Mouse (Mus musculus): ENCODE results near the gene Kif1b. TPM values are rescaled to one million over a fixed set of nuclear protein-coding genes. Genes with fewer than 3 reads are reported as not detected.
A peak's percentile ranks its signal among the peaks of the same experiment; 100 is the strongest.
"Not testable (repeated sequence)": the region's sequence is repeated elsewhere in the genome, so short reads cannot be mapped to it uniquely, and the experiment has no call there.

Gene Kif1b
- polyA plus RNA-seq, 1 experiment = 43.8 TPM

DNA sequence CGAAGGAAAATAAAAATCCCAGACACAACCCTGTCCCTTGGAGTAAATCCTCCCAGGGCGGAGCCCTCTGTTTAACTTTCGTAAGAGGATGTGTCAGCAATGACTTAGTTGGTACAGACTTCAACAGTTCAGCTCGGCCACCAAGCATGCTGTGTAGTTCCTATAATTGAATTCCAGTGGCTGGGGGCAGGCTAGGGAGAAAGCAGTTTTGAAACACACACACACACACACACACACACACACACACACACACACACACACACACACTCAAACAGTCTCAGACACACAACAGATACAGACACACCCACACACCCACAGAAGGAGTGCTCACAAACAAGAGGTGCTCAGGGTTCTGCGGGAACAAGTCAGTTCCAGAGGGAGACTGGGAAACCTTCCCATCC lies 135.9 kb downstream of the Kif1b start:
- WGBS = 33% methylated on average over 5 of the region's 5 CpGs
- Histone ChIP-seq H3K4me1 (ENCODE audit: control insufficient read depth, insufficient read depth, low read length) (peaks cover 4% of the 10 kb centered on the region), H3K4me3 (replicated peaks; ENCODE audit: extremely low read depth, low read depth, low read length) (no peak overlapping the region)
- peak; percentile 41 for DNase-seq
- TF ChIP-seq POLR2A (IDR thresholded peaks at IDR 0.05; ENCODE audit: borderline replicate concordance, extremely low read depth, low read depth, low read length) (no peak), CTCF (IDR thresholded peaks at IDR 0.05; ENCODE audit: insufficient read depth, low read length) (no peak)

DNA sequence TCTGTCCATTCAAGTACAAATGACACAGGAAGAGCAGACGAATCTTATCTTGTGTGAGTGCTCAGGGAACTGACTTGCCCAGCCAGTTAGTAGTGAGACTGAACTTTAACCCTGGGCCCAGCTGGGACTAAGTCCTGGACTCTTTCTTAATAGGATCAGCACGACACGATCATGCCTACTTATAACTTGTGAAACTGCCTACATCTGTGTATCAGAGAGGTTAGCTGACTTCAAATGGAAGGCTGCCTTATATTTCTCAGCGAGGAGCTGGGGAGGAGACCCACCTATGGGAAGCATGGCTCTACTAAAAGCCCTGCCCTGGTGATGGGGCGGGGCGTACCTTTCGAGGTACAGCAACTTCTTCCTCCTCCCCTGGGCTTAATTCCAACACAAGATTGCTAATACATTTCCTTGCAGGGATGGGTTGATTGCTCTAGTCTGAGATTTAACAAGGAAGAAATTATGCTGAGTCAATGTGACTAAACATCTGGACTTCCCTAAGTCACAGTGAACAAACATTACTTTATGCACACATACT lies 137.0 kb downstream of the Kif1b start:
- TF ChIP-seq CTCF (IDR thresholded peaks at IDR 0.05; ENCODE audit: insufficient read depth, low read length) (no peak), POLR2A (IDR thresholded peaks at IDR 0.05; ENCODE audit: borderline replicate concordance, extremely low read depth, low read depth, low read length) (no peak)
- 36% methylated on average over 7 of the region's 7 CpGs for WGBS
- no peak overlapping the region for H3K4me3 ChIP-seq (replicated peaks; ENCODE audit: extremely low read depth, low read depth, low read length)
- H3K4me1 ChIP-seq (ENCODE audit: control insufficient read depth, insufficient read depth, low read length) = peaks cover 4% of the 10 kb centered on the region
- DNase-seq = peak; percentile 49

DNA sequence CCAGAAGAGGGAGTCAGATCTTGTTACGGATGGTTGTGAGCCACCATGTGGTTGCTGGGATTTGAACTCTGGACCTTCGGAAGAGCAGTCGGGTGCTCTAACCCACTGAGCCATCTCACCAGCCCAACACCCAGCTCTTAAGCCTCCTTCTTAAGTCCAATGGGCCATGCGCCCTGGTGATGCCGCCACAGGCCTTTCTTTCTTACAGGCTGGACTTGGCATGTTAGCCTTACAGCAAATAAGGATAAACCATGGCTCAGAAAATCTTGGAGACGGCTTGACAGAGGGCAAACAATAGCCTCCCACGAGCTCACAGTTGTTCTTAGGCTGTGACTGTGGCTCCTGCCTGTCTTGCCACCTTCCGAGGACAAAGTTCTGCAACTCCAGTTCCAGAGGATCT lies 137.6 kb downstream of the Kif1b start:
- DNase-seq; H3K4me3 ChIP-seq (replicated peaks; ENCODE audit: extremely low read depth, low read depth, low read length); H3K4me1 ChIP-seq (ENCODE audit: control insufficient read depth, insufficient read depth, low read length): not testable (repeated sequence)
- WGBS = 69% methylated on average over 7 of the region's 8 CpGs

DNA sequence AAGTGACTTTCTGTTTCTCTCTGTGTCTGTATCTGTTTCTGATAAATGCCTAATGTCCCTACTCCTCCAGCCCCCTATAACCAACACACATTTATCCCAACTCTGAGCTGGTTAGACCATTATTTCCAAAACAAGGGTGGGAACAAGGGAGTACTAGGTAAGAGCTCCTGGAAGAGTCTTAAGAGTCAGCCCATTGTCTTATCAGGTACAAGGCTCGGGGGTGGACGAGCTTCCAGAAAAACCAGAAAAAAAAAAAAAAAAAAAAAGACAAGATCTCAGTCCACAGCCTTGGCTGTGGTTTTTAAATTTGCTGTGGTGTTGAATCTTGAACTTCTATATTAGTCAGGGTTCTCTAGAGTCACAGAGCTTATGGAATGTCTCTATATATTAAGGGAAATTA lies 139.5 kb downstream of the Kif1b start:
- no peak for DNase-seq
- TF ChIP-seq POLR2A (IDR thresholded peaks at IDR 0.05; ENCODE audit: borderline replicate concordance, extremely low read depth, low read depth, low read length) (no peak), CTCF (IDR thresholded peaks at IDR 0.05; ENCODE audit: insufficient read depth, low read length) (no peak)
- peaks cover 4% of the 10 kb centered on the region for H3K4me1 ChIP-seq (ENCODE audit: control insufficient read depth, insufficient read depth, low read length)
- no peak overlapping the region for H3K4me3 ChIP-seq (replicated peaks; ENCODE audit: extremely low read depth, low read depth, low read length)
- 54% methylated on average over 2 of the region's 2 CpGs for WGBS

DNA sequence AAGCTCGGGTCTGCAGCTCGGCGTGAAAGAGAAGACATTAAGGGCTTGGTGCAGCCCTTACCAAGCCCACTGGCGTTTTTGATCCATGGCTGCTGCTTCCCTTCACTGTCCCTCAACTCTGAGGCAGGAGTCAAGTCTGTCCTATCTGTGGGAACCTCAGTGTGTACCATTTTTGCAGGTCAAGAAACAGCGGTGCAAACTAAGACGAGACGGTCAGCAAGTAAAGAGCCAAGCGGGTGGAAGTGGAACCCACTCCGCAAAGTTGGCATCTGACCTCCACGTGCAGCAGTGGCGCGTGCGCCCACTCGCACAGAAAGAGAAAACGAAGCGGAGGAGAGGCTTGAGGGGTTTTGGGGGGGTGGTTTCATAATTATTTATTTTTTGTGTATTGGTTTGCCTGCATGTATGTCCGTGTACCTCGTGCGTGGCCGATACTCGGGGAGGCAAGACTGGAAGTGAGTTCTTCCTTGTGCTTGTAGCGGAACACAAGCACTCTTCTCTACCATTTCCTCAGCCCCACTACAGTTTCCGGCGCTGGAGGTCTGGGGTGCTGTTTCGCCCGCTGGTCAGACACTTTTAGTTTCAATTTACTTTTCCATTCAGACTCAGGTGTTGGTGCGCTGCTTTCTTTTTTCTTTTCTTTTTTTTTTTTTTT lies 140.4 kb downstream of the Kif1b start:
- peak overlapping the region; percentile 80 for H3K4me3 ChIP-seq (replicated peaks; ENCODE audit: extremely low read depth, low read depth, low read length)
- peaks cover 4% of the 10 kb centered on the region for H3K4me1 ChIP-seq (ENCODE audit: control insufficient read depth, insufficient read depth, low read length)
- WGBS = 0% methylated on average over 27 of the region's 27 CpGs
- TF ChIP-seq CTCF (IDR thresholded peaks at IDR 0.05; ENCODE audit: insufficient read depth, low read length) = no peak
- TF ChIP-seq POLR2A (IDR thresholded peaks at IDR 0.05; ENCODE audit: borderline replicate concordance, extremely low read depth, low read depth, low read length) = peak; percentile 53; the same call in 1 of the 2 replicates
- DNase-seq = no peak

DNA sequence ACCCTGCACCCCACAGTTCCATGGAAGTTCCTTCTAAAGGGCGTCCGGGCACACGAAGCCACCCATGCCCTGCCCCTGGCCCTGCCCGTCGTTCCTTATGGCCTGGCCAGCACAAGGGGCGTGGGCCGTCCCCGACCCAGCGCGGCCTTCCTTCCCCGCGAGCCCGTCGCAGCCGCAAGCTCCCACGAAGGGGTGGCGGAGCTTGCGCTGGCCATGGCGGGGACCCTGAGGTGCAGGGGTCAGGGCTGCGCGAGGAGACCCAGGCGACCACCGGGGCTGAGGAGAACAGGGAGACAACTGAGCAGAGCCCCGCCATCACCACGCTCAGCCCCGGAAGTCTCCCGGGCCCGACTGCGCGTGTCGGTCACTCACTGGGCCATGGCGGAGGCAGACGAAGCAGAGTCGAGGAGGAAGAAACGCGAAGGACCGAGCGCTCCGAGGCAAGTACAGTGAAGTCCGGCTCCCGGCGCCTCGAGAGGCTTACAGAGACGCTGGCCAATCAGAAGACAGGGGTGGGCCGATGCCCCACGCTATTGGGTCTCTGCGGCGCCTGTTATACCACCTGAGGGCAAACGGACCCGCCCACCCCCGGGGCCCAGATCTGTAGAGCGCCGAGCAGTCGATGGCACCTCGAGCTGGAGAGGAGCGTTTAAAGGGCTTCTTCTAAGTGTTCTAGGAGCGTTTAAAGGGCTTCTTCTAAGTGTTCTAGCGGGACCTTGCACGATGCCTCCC lies 141.1 kb downstream of the Kif1b start, which contains the start of gene Pgd:
TSS of gene Pgd (minus strand) at position 557 of the 732 bp plus-strand sequence.
- peak; percentile 89 for TF ChIP-seq POLR2A (IDR thresholded peaks at IDR 0.05; ENCODE audit: borderline replicate concordance, extremely low read depth, low read depth, low read length)
- TF ChIP-seq CTCF (IDR thresholded peaks at IDR 0.05; ENCODE audit: insufficient read depth, low read length) = no peak
- DNase-seq = peak; percentile 94
- Histone ChIP-seq H3K4me1 (ENCODE audit: control insufficient read depth, insufficient read depth, low read length) (peaks cover 4% of the 10 kb centered on the region), H3K4me3 (replicated peaks; ENCODE audit: extremely low read depth, low read depth, low read length) (peak within 1 kb of the TSS; percentile 80)
- under 1% methylated on average over 59 of the region's 59 CpGs for WGBS

DNA sequence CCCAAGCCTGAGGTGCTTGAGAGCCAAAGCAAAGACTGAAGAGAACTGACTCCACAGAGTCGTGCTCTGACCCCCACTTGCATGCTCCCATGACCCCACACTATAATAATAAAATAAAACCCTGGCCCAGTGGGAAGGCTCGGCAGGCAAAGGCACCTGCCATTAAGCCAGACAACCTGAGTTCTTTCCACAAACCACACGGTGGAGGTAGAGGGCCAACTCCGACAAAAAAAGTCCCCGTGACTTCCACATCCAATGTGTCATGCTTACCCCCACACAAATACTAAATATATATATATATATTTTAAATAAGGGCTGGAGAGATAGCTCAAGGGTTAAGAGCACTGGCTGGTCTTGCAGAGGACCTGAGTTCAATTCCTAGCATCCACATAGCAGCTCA lies 143.3 kb downstream of the Kif1b start:
- no peak overlapping the region for H3K4me3 ChIP-seq (replicated peaks; ENCODE audit: extremely low read depth, low read depth, low read length)
- TF ChIP-seq CTCF (IDR thresholded peaks at IDR 0.05; ENCODE audit: insufficient read depth, low read length) = peak; percentile 26; the same call in 1 of the 2 replicates
- no peak for TF ChIP-seq POLR2A (IDR thresholded peaks at IDR 0.05; ENCODE audit: borderline replicate concordance, extremely low read depth, low read depth, low read length)
- no peaks in the 10 kb centered on the region for H3K4me1 ChIP-seq (ENCODE audit: control insufficient read depth, insufficient read depth, low read length)
- 53% methylated on average over 5 of the region's 5 CpGs for WGBS
- no peak for DNase-seq

DNA sequence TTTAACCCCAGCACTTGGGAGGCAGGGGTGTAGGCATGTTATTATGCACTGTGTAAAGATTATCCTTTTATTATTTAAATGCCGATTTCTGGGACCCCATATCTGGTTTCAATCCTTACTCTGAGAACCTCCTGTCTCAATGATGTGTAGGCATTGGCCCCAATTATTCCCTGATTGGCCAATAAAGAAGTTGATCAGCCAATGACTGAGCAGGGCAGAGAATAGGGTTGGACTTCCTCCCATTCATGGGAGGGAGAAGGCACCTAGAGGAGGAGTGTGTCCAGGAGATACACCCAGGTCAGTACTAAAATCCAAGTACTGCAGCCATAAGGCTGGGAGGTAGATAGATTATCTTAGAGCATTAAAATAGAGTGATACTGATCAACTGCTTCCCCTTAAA lies 144.3 kb downstream of the Kif1b start:
- H3K4me3 ChIP-seq (replicated peaks; ENCODE audit: extremely low read depth, low read depth, low read length) = no peak overlapping the region
- WGBS = 81% methylated on average over 1 of the region's 1 CpGs
- TF ChIP-seq POLR2A (IDR thresholded peaks at IDR 0.05; ENCODE audit: borderline replicate concordance, extremely low read depth, low read depth, low read length) = no peak
- no peak for TF ChIP-seq CTCF (IDR thresholded peaks at IDR 0.05; ENCODE audit: insufficient read depth, low read length)
- no peaks in the 10 kb centered on the region for H3K4me1 ChIP-seq (ENCODE audit: control insufficient read depth, insufficient read depth, low read length)
- DNase-seq = no peak

DNA sequence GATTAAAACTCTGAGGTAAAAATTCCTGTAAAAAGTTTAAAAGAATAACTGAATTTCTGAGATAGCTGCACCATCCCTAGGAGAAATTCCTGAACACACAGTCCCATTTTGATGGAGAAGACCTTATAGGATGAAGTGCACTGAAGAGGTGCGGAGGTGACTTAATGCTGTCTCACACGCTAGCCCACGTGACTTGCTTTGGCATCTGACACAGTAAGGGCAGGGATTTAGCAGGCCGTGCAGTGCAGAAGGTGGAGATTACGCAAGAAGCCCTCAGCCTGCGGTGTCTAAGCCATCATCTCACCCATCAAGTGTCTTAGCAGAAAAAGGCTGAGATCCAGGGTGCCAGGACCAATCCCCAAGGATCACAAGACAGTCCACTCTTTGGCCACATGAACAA lies 146.3 kb downstream of the Kif1b start:
- no peak for DNase-seq
- 72% methylated on average over 6 of the region's 6 CpGs for WGBS
- Histone ChIP-seq H3K4me1 (ENCODE audit: control insufficient read depth, insufficient read depth, low read length) (no peaks in the 10 kb centered on the region), H3K4me3 (replicated peaks; ENCODE audit: extremely low read depth, low read depth, low read length) (no peak overlapping the region)
- TF ChIP-seq CTCF (IDR thresholded peaks at IDR 0.05; ENCODE audit: insufficient read depth, low read length) (no peak), POLR2A (IDR thresholded peaks at IDR 0.05; ENCODE audit: borderline replicate concordance, extremely low read depth, low read depth, low read length) (no peak)

DNA sequence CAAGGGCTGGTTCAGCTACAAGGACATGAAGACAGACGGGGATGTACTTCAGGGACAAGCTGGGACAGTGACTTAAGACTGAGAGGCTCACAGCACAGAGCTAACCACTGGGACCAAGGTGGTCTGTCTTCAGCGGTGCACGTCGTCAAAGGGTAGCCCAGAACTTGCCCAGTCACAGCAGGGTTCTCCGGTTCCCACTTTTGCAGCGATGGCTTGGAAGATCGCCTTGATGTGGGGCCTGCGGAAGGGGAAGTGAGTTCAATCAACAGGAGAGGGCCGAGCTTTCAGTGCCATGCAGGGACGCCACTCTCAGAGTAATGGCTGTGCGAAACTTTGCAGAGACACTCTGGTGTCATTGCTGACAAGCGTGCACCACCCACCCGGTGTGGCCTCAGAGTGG lies 147.6 kb downstream of the Kif1b start:
- Histone ChIP-seq H3K4me1 (ENCODE audit: control insufficient read depth, insufficient read depth, low read length) (no peaks in the 10 kb centered on the region), H3K4me3 (replicated peaks; ENCODE audit: extremely low read depth, low read depth, low read length) (no peak overlapping the region)
- WGBS = 82% methylated on average over 13 of the region's 13 CpGs
- no peak for TF ChIP-seq POLR2A (IDR thresholded peaks at IDR 0.05; ENCODE audit: borderline replicate concordance, extremely low read depth, low read depth, low read length)
- no peak for TF ChIP-seq CTCF (IDR thresholded peaks at IDR 0.05; ENCODE audit: insufficient read depth, low read length)
- DNase-seq = no peak

Data from lung, adult 2 months (tissue).